Mouse (Mus musculus) erythroblast, embryonic 14.5 days (primary cell): Measurements from ENCODE around the gene Smok2b.
"Not testable (repeated sequence)": the region's sequence is repeated elsewhere in the genome, so short reads cannot be mapped to it uniquely, and the experiment has no call there.

ENCODE experiments used
- GATA1 ChIP-seq: IDR thresholded peaks from 2 replicates; pipeline ENCODE4 v1.6.1; 2012; ENCODE audit warnings: low read length, inconsistent platforms, mixed read lengths
- TAL1 ChIP-seq: IDR thresholded peaks from 3 replicates; pipeline ENCODE4 v1.6.1; 2012; ENCODE audit warnings: low read length, inconsistent platforms, mixed read lengths

DNA sequence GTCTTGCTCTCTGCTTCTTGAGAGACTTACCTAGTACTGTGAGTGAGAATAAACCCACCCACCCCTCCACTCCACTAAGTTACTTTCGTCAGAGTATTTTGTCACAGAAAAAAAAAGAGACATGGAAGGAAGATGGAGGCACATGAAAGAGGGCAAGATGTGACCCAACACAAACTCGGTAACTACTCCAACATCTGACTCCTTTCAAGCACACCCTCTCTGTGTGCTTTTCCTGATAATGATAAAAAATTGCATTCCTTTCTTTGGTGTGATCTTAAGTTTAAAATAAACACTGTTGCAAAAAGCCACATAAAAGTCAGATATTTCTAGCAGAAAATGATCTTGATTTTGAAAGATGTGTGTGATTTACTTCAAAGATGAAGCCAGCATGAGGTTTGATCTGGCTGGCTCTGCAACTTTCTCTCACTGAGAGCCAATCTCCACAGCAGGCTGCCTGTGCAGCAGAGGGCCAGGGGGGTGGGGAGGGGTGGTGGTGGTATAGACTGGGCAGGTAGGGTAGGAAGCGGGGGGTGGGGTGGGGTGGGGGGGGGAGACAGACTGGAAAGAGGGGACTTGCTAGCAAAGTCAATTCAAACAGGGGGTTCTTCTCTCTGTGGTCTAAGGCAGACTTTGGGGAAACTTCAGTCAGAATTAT, 27.5 kb upstream of the Smok2b start:
- not testable (repeated sequence) for TF ChIP-seq GATA1, TAL1
